In genomic region chr15:7891547-7892282, GRCm38 (mm10) we compare ENCODE assay signal across 11 mouse cellular contexts.
DNase-seq lines count a peak whose midpoint lies in the region; ATAC-seq and TF ChIP-seq lines count a peak whose summit lies in the region.
"Had no signal": no experiment of that assay in that cellular context is flagged by ENCODE, and none has a peak within 500 bp of the region (broad histone marks: within the 10 kb centered on the region; RNA-seq: fewer than 3 reads in every experiment).

No protein-coding gene starts in this region.

- no peak overlapping the region for H3ac ChIP-seq in C2C12 (ENCODE audit: control insufficient read depth, insufficient read length, low read depth)

- 25% methylated on average over 9 of the region's 9 CpGs for WGBS in kidney, embryonic 16.5 days
- WGBS in lung, embryonic 15.5 days: 6% methylated on average over 9 of the region's 9 CpGs
- 56% methylated on average over 9 of the region's 9 CpGs for WGBS in forebrain, postnatal 0 days

- H3K79me2 ChIP-seq in C2C12 (ENCODE audit: control insufficient read depth, insufficient read depth): no peaks in the 10 kb centered on the region

- ATAC-seq in kidney, embryonic 16.5 days (ENCODE audit: low FRiP score, low TSS enrichment): peak; percentile 74; the same call in 1 of the 2 replicates
- peak; percentile 76; the same call in 1 of the 2 replicates for ATAC-seq in lung, embryonic 15.5 days (ENCODE audit: borderline replicate concordance, extremely low read depth, low FRiP score, low TSS enrichment)
- ATAC-seq in forebrain, postnatal 0 days: no peak

- H3K4me2 ChIP-seq in kidney, embryonic 16.5 days (replicated peaks; ENCODE audit: low read depth, low read length): no peak overlapping the region
- no peak overlapping the region for H3K4me2 ChIP-seq in lung, embryonic 15.5 days
- no peak overlapping the region for H3K4me2 ChIP-seq in forebrain, postnatal 0 days (ENCODE audit: low read depth)
- H3K4me2 ChIP-seq: liver, embryonic 15.5 days had no signal

- no peaks in the 10 kb centered on the region for H3K9me3 ChIP-seq in kidney, embryonic 16.5 days (ENCODE audit: low read length)
- H3K9me3 ChIP-seq in lung, embryonic 15.5 days: no peaks in the 10 kb centered on the region
- no peaks in the 10 kb centered on the region for H3K9me3 ChIP-seq in forebrain, postnatal 0 days (ENCODE audit: low read length)
- H3K9me3 ChIP-seq: liver, embryonic 15.5 days had no signal

- DNase-seq in cerebellum, postnatal 10 days: peak; percentile 15 to 30
- no peak for DNase-seq in cerebellum, adult 11 months
- no peak for DNase-seq in kidney, adult 11 months
- no peak for DNase-seq in gastrocnemius, postnatal 25 days
- no peak for DNase-seq in forebrain, postnatal 0 days
- DNase-seq: cerebellum, postnatal 36 days; layer of hippocampus, adult 9-11 months had no signal

- no peak overlapping the region for H3K4me3 ChIP-seq in kidney, embryonic 16.5 days (ENCODE audit: low read length)
- no peak overlapping the region for H3K4me3 ChIP-seq in C2C12 (ENCODE audit: insufficient read depth, poor library complexity, severe bottlenecking)
- no peak overlapping the region for H3K4me3 ChIP-seq in lung, embryonic 15.5 days
- no peak overlapping the region for H3K4me3 ChIP-seq in forebrain, postnatal 0 days (ENCODE audit: low read depth, low read length)
- H3K4me3 ChIP-seq: liver, embryonic 15.5 days had no signal

- no peak overlapping the region for H3K9ac ChIP-seq in kidney, embryonic 16.5 days (replicated peaks; ENCODE audit: low read length)
- no peak overlapping the region for H3K9ac ChIP-seq in lung, embryonic 15.5 days
- H3K9ac ChIP-seq in forebrain, postnatal 0 days: no peak overlapping the region
- H3K9ac ChIP-seq: liver, embryonic 15.5 days had no signal

- H3K36me3 ChIP-seq in kidney, embryonic 16.5 days (ENCODE audit: insufficient read depth, low read length): no peaks in the 10 kb centered on the region
- no peaks in the 10 kb centered on the region for H3K36me3 ChIP-seq in C2C12 (ENCODE audit: control insufficient read depth, insufficient read depth)
- no peaks in the 10 kb centered on the region for H3K36me3 ChIP-seq in lung, embryonic 15.5 days
- no peaks in the 10 kb centered on the region for H3K36me3 ChIP-seq in forebrain, postnatal 0 days (ENCODE audit: insufficient read depth)
- H3K36me3 ChIP-seq: liver, embryonic 15.5 days had no signal

- no peaks in the 10 kb centered on the region for H3K79me3 ChIP-seq in C2C12 (ENCODE audit: low read depth)

- no peak overlapping the region for H3K27ac ChIP-seq in kidney, embryonic 16.5 days (ENCODE audit: low read length)
- peak overlapping the region; percentile 42 for H3K27ac ChIP-seq in lung, embryonic 15.5 days
- no peak overlapping the region for H3K27ac ChIP-seq in forebrain, postnatal 0 days (ENCODE audit: low read depth, low read length)
- H3K27ac ChIP-seq: liver, embryonic 15.5 days had no signal

- no peaks in the 10 kb centered on the region for H3K27me3 ChIP-seq in kidney, embryonic 16.5 days (ENCODE audit: insufficient read depth, low read length)
- H3K27me3 ChIP-seq in C2C12 (ENCODE audit: control insufficient read depth, insufficient read depth, insufficient read length): no peaks in the 10 kb centered on the region
- H3K27me3 ChIP-seq in lung, embryonic 15.5 days: no peaks in the 10 kb centered on the region
- no peaks in the 10 kb centered on the region for H3K27me3 ChIP-seq in forebrain, postnatal 0 days (ENCODE audit: insufficient read depth, low read length)
- H3K27me3 ChIP-seq: liver, embryonic 15.5 days had no signal

- no peak for TF ChIP-seq CTCF in C2C12 (IDR thresholded peaks at IDR 0.05; ENCODE audit: control insufficient read depth, insufficient read depth, insufficient read length)
- no peak for TF ChIP-seq CTCF in forebrain, postnatal 0 days (IDR thresholded peaks at IDR 0.05; ENCODE audit: low read depth)

- peaks cover 23% of the 10 kb centered on the region for H3K4me1 ChIP-seq in kidney, embryonic 16.5 days (ENCODE audit: insufficient read depth, low read length)
- peaks cover 19% of the 10 kb centered on the region for H3K4me1 ChIP-seq in lung, embryonic 15.5 days
- H3K4me1 ChIP-seq in forebrain, postnatal 0 days (ENCODE audit: insufficient read depth): no peaks in the 10 kb centered on the region
- H3K4me1 ChIP-seq: liver, embryonic 15.5 days had no signal

TF ChIP-seq in C2C12, 6 proteins besides CTCF, POLR2A, EP300 and RAD21:
- TF ChIP-seq USF1 (IDR thresholded peaks at IDR 0.05; ENCODE audit: low read depth): peak; percentile 81
- TF ChIP-seq CEBPB (IDR thresholded peaks at IDR 0.05; ENCODE audit: low read depth): peak; percentile 70
- TF ChIP-seq MYOG (IDR thresholded peaks at IDR 0.05; ENCODE audit: control insufficient read depth, extremely low read depth, insufficient read length): no peak
- peak; percentile 90 for TF ChIP-seq MAX (IDR thresholded peaks at IDR 0.05)

Comparison
In these comparisons a context has a peak if more than half of its experiments do, and no peak if none do; other contexts are left out.
1. DNase-seq: peak in cerebellum, postnatal 10 days (2 of 2); none in cerebellum, adult 11 months (single experiment), kidney, adult 11 months (single experiment), gastrocnemius, postnatal 25 days (single experiment) and forebrain, postnatal 0 days (single experiment).